Mouse (Mus musculus) kidney, adult 10 weeks (tissue): ENCODE measurements around the gene Lrrc32. TPM values are rescaled to one million over a fixed set of nuclear protein-coding genes. Genes with fewer than 3 reads are reported as not detected.

ENCODE experiments used
- polyA plus RNA-seq: library from polyadenylated mRNA; stranded (reverse); fragments of 350-450 nt; fragmentation: Illumina TruSeq; extraction: RNeasy Lipid Tissue Mini Kit (QIAGEN cat#74804); gene quantifications from one replicate; pipeline ENCODE4 v1.2.3, GENCODE M21; 2014; ENCODE audit warnings: low read depth, low replicate concordance

Lrrc32 gene
- 1.5 TPM for polyA plus RNA-seq

GRCm38 (mm10) chr7:98489131-98489530 lies at the start of gene Lrrc32:
Gene Lrrc32, plus strand, starts transcription at chr7:98489283.

GRCm38 (mm10) chr7:98439956-98440466 lies 49.1 kb upstream of the Lrrc32 start, which contains the start of gene Gucy2d:
Gene Gucy2d, plus strand, starts transcription at chr7:98440416.

Other genes with a start within 250 kb of the Lrrc32 start
- gene Acer3, start 168.1 kb upstream of the Lrrc32 start, polyA plus RNA-seq: 49.6 TPM
- 0.32 TPM for gene Tsku, start 128.0 kb upstream of the Lrrc32 start, polyA plus RNA-seq
- gene Gucy2d, start 48.9 kb upstream of the Lrrc32 start, polyA plus RNA-seq: not detected
- gene Emsy, start 167.5 kb downstream of the Lrrc32 start, polyA plus RNA-seq: 36.3 TPM
- gene Thap12, start 213.8 kb downstream of the Lrrc32 start, polyA plus RNA-seq: 125 TPM